Mouse (Mus musculus) testis, adult 2 months (tissue): ENCODE data around the gene Tldc2.

Experiments used
- CTCF ChIP-seq: fragments of 200-500 bp; IDR thresholded peaks from 2 replicates; pipeline ENCODE4 v1.5.1; 2012; ENCODE audit warnings: low read depth, mild to moderate bottlenecking, inconsistent platforms, low read length, moderate library complexity; ENCODE audit not compliant: control insufficient read depth, insufficient read depth, insufficient replicate concordance
- POLR2A ChIP-seq: fragments of 200-500 bp; IDR thresholded peaks from 2 replicates; pipeline ENCODE4 v1.6.1; 2012; ENCODE audit warnings: low read depth, mild to moderate bottlenecking, inconsistent platforms, low read length, moderate library complexity; ENCODE audit not compliant: control insufficient read depth

DNA sequence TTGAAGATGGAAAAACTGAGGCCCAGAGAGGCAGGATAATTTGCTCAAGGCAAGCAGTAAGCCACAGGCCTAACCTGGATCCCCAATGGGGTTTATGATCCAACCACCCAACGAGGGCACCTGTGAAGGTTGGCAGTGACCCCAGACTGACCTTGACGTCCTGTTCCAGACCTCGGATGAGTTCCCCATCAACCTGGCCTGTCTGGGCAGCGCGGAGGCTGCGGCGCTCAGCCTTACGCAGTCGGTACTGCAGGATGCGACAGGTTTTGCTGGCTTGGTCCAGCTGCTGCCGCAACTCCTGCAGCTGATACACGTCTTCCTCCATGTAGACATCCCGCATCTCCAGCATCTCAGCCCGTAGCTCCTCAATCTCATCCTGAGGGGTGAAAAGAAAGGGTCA is 26.8 kb upstream of the Tldc2 start:
- no peak for TF ChIP-seq CTCF
- TF ChIP-seq POLR2A = no peak
